Mouse (Mus musculus) liver, adult 2 months (tissue): Measurements from ENCODE around the gene Smarcc1. TPM values are rescaled to one million over a fixed set of nuclear protein-coding genes. Genes with fewer than 3 reads are reported as not detected.
"Not testable (repeated sequence)": the region's sequence is repeated elsewhere in the genome, so short reads cannot be mapped to it uniquely, and the experiment has no call there.

Experiments used
- DNase-seq: peaks from one replicate; pipeline ENCODE4 v3.0.0-alpha.2; 2011; ENCODE audit warnings: low read depth, low spot score; ENCODE audit errors: extremely low read depth
- H3K27ac ChIP-seq: fragments of 200-500 bp; replicated peaks from 2 replicates; pipeline ENCODE4 v1.5.1; 2012; ENCODE audit warnings: low read depth, mild to moderate bottlenecking, control low read depth, inconsistent platforms, low read length; ENCODE audit not compliant: insufficient read depth
- H3K27me3 ChIP-seq: fragments of 200-500 bp; 2 replicates; pipeline ENCODE4 v1.6.1; 2012; ENCODE audit warnings: mild to moderate bottlenecking, moderate library complexity, low read length, inconsistent platforms; ENCODE audit not compliant: control insufficient read depth, insufficient read depth
- H3K36me3 ChIP-seq: fragments of 200-500 bp; 2 replicates; pipeline ENCODE4 v1.6.1; 2012; ENCODE audit warnings: low read length, inconsistent platforms; ENCODE audit not compliant: control insufficient read depth, insufficient read depth
- H3K4me1 ChIP-seq: fragments of 200-500 bp; 2 replicates; pipeline ENCODE4 v1.6.1; 2011; ENCODE audit warnings: low read length; ENCODE audit not compliant: control insufficient read depth, insufficient read depth
- H3K4me3 ChIP-seq: fragments of 200-500 bp; 2 replicates; pipeline ENCODE4 v1.5.1; 2011; ENCODE audit warnings: low read depth, mild to moderate bottlenecking, control low read depth, low read length, moderate library complexity; ENCODE audit not compliant: insufficient read depth
- H3K79me2 ChIP-seq: fragments of 200-500 bp; 2 replicates; pipeline ENCODE4 v1.6.1; 2012; ENCODE audit warnings: inconsistent platforms, mild to moderate bottlenecking, low read length, moderate library complexity; ENCODE audit not compliant: control insufficient read depth, insufficient read depth
- H3K9ac ChIP-seq: fragments of 200-500 bp; 2 replicates; pipeline ENCODE4 v1.6.1; 2012; ENCODE audit warnings: low read depth, mild to moderate bottlenecking, control low read depth, inconsistent platforms, low read length
- CTCF ChIP-seq: fragments of 200-500 bp; IDR thresholded peaks from 2 replicates; pipeline ENCODE4 v1.5.1; 2011; ENCODE audit warnings: low read depth, low read length, control low read depth
- POLR2A ChIP-seq: fragments of 200-500 bp; IDR thresholded peaks from 2 replicates; pipeline ENCODE4 v1.6.1; 2011; ENCODE audit warnings: low read length, control low read depth; ENCODE audit not compliant: insufficient read depth; ENCODE audit errors: extremely low read depth
- WGBS: fragments of 180-500 bp; shearing (Covaris S2); methylation state at CpG from one replicate; pipeline ENCODE4 v1.1.7; 2018; 5-methylcytosine and 5-hydroxymethylcytosine counted together
- polyA plus RNA-seq: library from polyadenylated mRNA; depleted of rRNA; stranded (reverse); fragments of >200 nt; gene quantifications from 2 replicates; pipeline ENCODE4 v1.2.3, GENCODE M21; 2012
- total RNA-seq: library from RNA; depleted of rRNA; stranded (reverse); fragments of >200 nt; gene quantifications from 2 replicates; pipeline ENCODE4 v1.2.3, GENCODE M21; 2014

Smarcc1 gene
- total and polyA plus RNA-seq, 2 experiments = 7.5 to 9.8 TPM

- H3K9ac ChIP-seq = no peak overlapping the region
- TF ChIP-seq POLR2A (no peak), CTCF (no peak)
- 68% methylated on average over 2 of the region's 2 CpGs for WGBS
- no peak for DNase-seq
- H3K4me1 ChIP-seq = no peaks in the 10 kb centered on the region
- H3K27me3 ChIP-seq = no peaks in the 10 kb centered on the region
- H3K27ac ChIP-seq = no peak overlapping the region
- H3K4me3 ChIP-seq = no peak overlapping the region
- no peaks in the 10 kb centered on the region for H3K79me2 ChIP-seq
- H3K36me3 ChIP-seq = no peaks in the 10 kb centered on the region
Observed at GRCm38 (mm10) chr9:110123322-110123721, 5.8 kb downstream of the Smarcc1 start.

- not testable (repeated sequence) for H3K4me3 ChIP-seq, DNase-seq, H3K79me2 ChIP-seq, H3K4me1 ChIP-seq, H3K27me3 ChIP-seq, H3K36me3 ChIP-seq, H3K9ac ChIP-seq, H3K27ac ChIP-seq
- 42% methylated on average over 2 of the region's 2 CpGs for WGBS
Observed at GRCm38 (mm10) chr9:110124008-110124540, 6.6 kb downstream of the Smarcc1 start.

- TF ChIP-seq POLR2A (no peak), CTCF (no peak)
- Histone ChIP-seq H3K4me3 (peak overlapping the region; percentile 72), H3K4me1 (peaks cover 6% of the 10 kb centered on the region; the same call in 1 of the 2 replicates), H3K79me2 (peaks cover 16% of the 10 kb centered on the region), H3K27me3 (no peaks in the 10 kb centered on the region), H3K9ac (peak overlapping the region; percentile 76), H3K27ac (peak overlapping the region; percentile 82), H3K36me3 (peaks cover 4% of the 10 kb centered on the region; the same call in 1 of the 2 replicates)
- 13% methylated on average over 10 of the region's 10 CpGs for WGBS
- no peak for DNase-seq
Observed at GRCm38 (mm10) chr9:110130896-110131524, 13.5 kb downstream of the Smarcc1 start.

GRCm38 (mm10) chr9:110131525-110132197 lies 14.2 kb downstream of the Smarcc1 start:
- WGBS = under 1% methylated on average over 64 of the region's 64 CpGs
- Histone ChIP-seq H3K4me1 (peaks cover 6% of the 10 kb centered on the region; the same call in 1 of the 2 replicates), H3K79me2 (peaks cover 16% of the 10 kb centered on the region), H3K27ac (peak overlapping the region; percentile 82), H3K36me3 (peaks cover 9% of the 10 kb centered on the region; the same call in 1 of the 2 replicates), H3K27me3 (no peaks in the 10 kb centered on the region), H3K9ac (peak overlapping the region; percentile 92), H3K4me3 (peak overlapping the region; percentile 72)
- DNase-seq = peak; percentile 85
- TF ChIP-seq POLR2A (peak; percentile 61), CTCF (no peak)

- H3K79me2 ChIP-seq = peaks cover 16% of the 10 kb centered on the region
- H3K36me3 ChIP-seq = peaks cover 11% of the 10 kb centered on the region; the same call in 1 of the 2 replicates
- H3K27ac ChIP-seq = peak overlapping the region; percentile 63
- peak overlapping the region; percentile 92 for H3K9ac ChIP-seq
- TF ChIP-seq POLR2A (no peak), CTCF (no peak)
- no peak for DNase-seq
- H3K27me3 ChIP-seq = no peaks in the 10 kb centered on the region
- WGBS = under 1% methylated on average over 31 of the region's 38 CpGs
- peak overlapping the region; percentile 72 for H3K4me3 ChIP-seq
- peaks cover 6% of the 10 kb centered on the region; the same call in 1 of the 2 replicates for H3K4me1 ChIP-seq
Observed at GRCm38 (mm10) chr9:110132201-110132605, 14.7 kb downstream of the Smarcc1 start.

- Histone ChIP-seq H3K4me3 (no peak overlapping the region), H3K9ac (no peak overlapping the region), H3K27me3 (no peaks in the 10 kb centered on the region), H3K79me2 (peaks cover 16% of the 10 kb centered on the region), H3K4me1 (peaks cover 6% of the 10 kb centered on the region; the same call in 1 of the 2 replicates), H3K27ac (no peak overlapping the region), H3K36me3 (peaks cover 11% of the 10 kb centered on the region; the same call in 1 of the 2 replicates)
- DNase-seq = no peak
- WGBS = 40% methylated on average over 6 of the region's 6 CpGs
- TF ChIP-seq POLR2A (no peak), CTCF (no peak)
Observed at GRCm38 (mm10) chr9:110132921-110133320, 15.4 kb downstream of the Smarcc1 start.
